Mouse (Mus musculus) erythroid progenitor cell, adult 5-6 weeks (primary cell): ENCODE measurements at regions not wholly inside any gene's neighbourhood (a gene's known extent, or its start where the extent isn't known, plus 50 kb on each side); places are given as distances from the start of the nearest gene placed in this dataset.

ENCODE experiments used
- ATAC-seq: replicated peaks from 2 replicates; pipeline ENCODE4 v1.8.0; 2016; ENCODE audit warnings: moderate number of reproducible peaks, mild to moderate bottlenecking, moderate TSS enrichment, inconsistent platforms; ENCODE audit not compliant: poor library complexity, low FRiP score, severe bottlenecking

DNA sequence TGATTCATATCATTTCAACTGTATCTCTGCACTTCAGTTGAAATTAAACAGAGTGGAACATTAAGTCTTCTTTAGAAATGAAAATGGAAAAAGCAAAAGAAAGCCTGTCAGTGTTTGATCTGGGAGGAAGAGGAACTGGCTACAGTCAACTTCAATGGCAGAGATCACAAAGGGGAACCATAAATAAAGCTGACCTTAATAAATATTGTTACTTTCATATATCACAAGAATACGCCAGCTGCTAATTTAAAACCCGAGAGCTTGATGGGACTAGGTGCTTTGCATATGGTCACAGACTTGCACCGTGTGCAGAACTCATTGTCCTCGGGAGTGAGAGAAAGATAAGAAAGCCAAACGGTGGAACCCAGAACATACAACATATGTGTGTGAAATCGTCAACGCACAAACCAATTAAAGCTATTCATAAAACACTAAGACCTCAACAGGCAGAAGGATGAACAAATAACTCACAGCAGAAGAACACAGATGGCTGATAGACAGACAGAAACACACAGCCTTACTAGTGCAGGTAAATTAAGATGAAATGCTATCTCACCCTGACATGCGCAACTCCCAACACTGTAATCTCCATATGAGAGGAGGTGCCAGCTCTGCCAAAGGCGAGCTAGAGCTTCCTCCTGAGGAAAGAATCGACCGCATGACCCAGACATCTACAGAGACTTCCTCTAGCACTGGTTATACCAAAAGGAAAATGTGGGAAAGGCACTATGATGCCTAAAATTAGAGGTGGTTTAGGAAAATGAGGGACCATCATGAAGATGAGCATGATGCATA lies 189.9 kb downstream of the Hlx start:
- no peak for ATAC-seq

DNA sequence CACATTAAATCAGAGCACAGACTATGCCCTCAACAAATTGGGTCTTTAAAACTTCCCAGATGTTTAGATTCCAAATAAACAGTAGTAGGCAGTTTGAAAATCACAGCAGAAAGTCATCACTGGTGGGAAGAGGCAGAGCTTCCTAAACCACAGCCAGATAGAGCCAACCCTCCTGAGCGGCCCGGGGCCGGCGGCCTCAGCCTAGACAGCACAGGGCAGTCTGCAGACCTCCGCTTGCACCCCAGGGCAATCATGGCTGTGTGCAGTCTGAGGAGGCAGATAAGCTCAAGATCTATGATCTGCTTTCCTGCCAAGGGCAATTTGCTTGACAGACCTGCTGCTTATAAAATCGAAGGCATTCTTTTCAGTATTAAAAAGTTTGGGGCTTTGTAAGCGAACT lies 192.6 kb downstream of the Hlx start:
- no peak for ATAC-seq

GRCm38 (mm10) chr1:184536311-184537200 lies 195.9 kb downstream of the Hlx start:
- no peak for ATAC-seq

- no peak for ATAC-seq
These were observed 196.7 kb downstream of the Hlx start for GRCm38 (mm10) chr1:184535691-184536090.

DNA sequence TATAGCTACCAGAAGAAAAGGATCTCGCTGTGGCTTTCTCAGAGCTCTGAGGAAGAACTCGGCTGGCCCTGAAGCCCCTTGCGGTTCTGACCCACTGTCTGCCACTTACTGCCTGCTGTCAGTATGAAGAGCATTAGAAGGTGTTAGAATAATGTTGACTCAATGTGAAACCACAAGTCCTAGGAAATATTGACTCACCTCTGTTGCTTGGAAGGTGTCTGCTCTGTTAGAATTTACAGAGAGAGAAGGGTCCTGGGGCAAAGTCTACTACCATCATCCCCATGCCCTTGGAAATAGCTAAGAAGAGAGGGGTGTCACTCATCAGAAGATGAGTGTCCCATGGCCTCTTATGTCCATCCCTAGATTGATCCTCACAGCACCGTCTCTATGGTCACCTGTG lies 197.9 kb downstream of the Hlx start:
- ATAC-seq, result no peak

DNA sequence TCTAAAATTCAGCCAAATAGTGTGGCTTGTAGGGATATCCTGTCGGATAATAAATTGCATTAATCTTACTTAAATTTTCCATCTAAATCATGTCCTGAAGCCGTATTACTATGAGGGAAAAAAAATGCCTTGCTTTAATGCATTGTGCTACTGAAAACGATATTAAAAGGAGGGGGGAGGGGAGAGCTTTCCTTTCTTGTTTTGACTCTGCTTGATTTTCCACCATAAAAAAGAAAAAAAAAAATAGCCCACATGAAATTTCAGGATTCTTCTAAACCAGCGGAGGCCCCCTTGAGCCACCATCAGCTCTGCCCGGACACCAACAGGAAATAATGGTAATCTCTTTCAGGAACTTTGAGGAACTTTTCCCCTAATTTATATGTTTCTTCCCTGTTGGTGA lies 198.5 kb downstream of the Hlx start:
- ATAC-seq, result no peak

DNA sequence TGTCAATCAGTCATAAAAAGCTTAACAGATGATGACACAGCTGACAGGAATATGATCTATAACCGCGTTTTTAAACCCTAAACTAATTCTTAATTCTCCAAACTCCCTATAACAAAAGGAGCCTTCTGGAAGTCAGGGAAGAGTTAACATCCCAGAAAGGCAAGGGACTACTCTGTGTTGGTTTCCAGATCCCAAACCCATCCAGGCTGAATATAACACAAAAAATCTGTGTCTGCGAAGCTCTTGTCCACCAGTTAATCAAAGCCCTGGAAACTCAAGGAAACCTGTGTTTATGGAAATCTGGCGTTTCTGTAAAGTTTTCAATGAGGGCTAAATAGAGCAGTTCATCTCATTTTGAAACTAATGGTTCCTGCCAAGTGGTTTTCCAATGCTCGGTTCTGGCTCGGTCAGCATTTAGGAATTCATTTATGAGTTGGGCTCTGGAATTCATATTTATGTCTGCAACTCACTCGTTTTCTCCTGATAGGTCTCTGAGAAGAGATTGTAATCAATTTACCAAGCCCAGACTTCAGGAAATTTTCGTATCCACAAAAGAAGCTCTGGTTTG lies 199.8 kb downstream of the Hlx start:
- ATAC-seq, result no peak

DNA sequence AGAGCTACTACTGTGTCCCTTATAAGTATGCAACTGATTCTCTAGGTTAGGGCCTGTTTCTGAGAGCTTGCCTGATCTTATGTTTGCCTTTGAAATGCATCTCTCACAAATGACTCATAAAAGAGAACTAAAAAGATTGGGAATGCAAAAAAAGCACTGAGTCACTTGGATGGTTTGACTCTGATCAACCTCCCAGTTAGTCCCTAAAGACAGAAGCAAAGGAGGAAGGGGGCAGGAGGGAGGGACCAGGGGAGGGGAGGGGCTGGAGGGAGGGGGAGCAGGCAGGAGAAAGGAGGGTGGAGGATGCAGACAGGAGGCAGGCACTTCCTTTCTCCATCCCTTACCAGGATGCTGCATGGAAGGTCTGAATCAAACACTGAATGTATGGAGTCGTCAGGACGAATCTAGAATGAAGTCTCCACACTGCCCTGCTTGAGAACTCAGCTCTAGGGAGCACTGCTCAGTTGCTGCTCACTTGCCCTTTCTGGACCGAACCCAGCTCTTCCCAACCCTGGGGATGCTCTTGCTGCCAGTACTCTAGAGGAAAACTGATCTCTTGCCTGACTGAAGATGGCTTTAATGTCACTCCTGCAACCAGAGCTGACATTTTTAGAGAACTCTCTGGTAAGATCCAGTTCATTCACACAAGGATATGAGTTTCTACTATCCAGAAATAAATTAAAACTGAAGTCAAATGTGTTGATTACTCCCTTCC lies 201.7 kb downstream of the Hlx start:
- no peak for ATAC-seq

GRCm38 (mm10) chr1:184525740-184526139 lies 206.7 kb downstream of the Hlx start:
- no peak for ATAC-seq

DNA sequence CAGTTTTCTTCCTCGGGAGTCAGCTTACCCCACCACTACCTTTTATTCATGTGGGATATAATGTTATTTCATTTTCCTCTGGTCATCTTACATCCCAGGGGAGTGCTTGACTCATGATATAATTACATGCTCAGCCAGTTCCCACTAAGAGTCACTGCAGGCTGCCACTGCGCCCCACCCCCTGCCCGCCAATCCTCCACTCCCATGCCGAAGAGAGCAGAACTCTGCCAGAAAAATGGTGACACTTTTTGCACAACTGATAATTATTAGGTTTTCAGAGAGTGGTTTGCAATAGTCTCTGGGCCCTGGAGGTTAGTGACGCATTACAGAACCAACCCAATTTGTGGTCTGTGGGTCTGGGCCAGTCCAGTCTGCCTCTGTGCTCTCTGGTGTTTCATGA lies 212.9 kb downstream of the Hlx start:
- no peak for ATAC-seq

- no peak for ATAC-seq
These were observed 227.8 kb downstream of the Hlx start for GRCm38 (mm10) chr1:184504663-184505062.

DNA sequence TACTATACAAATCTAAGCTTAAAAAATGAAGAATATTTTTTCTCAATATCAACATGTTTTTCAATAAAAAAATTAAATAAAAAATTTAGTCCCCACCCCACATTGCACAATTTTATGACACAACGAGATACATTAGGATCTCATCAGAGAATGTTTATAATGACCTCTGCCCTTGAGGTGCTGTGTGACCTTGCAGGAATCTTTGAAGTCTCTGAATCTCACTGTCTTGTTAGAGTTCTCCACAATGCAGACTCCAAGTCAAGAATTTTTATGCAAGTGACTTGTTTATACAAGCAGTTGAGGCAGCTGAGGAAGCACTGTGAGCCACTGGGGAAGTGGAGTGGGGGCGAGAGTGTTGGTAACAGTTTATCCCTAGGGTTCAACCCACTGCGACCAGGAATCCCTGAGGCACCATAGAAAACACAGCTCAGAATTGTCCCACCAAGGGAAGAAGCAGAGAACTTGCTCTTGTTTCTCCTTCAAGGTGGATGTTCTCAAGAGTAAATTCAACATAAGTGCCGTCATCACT lies 228.5 kb downstream of the Hlx start:
- no peak for ATAC-seq

- ATAC-seq, result no peak
These were observed 231.7 kb downstream of the Hlx start for GRCm38 (mm10) chr1:184500702-184501101.

DNA sequence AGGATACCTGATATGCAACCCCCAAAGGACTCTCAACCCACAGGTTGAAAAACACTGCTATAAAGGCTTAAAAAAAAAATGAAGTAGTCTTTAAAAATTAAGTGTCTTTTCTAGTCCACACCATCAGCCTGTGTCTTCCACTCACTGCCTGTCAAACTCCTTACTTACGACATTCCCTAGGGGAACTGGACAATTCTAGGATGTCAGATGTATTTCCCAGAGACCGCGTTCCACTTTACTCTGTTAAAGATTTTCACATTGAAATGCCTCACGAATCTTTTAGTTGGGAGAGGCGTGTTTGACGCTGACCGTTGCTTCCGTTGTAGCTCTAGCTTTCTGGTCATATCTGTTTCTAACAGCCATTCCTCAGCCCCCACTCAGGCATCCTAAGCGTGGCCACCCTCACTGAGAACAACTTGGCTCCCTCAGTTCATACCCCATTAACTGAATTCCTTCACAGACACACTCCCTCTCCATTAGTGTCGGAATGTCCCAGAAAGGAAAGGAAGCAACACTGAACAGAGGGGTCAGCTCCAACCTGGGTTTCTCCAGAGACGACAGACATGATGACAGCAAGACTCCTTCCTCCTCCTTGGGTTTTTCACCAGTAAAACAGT lies 233.4 kb downstream of the Hlx start:
- ATAC-seq, result 0 out of 2 replicates have a peak, but pooled peaks have one; percentile 19

DNA sequence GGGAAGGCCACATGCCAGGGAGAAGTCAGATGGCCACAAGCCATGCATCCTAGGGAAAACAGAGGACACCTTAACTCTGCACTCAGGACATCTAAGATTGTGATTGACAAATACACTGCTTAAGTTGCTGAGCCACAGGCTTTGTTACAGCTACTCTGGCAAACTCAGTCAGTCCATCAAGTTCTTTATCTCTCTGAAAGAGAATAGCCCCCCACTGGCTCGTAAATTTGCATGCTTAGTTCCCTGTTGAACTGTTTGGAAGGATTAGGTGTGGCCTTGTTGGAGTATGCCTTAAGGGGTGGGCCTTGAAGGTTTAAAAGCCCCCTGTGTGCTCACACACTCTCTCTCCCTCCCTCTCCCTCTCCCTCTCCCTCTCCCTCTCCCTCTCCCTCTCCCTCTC lies 235.4 kb downstream of the Hlx start:
- ATAC-seq, result no peak

- no peak for ATAC-seq
These were observed 238.6 kb downstream of the Hlx start for GRCm38 (mm10) chr1:184493811-184494210.

GRCm38 (mm10) chr1:184492115-184492514 lies 240.3 kb downstream of the Hlx start:
- ATAC-seq, result no peak

DNA sequence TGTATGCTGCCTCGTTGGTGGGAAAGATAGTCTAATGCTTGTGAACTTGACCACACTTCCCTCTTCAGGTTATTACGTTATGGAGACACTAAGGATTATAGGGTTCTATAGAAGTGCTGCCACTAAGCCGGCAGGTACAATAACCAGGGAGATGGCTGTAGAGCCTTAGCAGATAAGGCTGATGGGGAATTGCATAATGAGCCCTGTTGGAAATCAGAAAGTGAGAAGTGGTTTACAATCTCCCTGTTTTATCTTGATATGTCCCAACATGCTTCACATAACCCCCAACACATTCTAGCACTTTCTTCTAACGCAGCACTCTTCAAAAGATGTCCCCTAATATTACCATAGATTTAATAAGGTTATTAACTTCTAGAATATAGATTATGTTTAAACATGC lies 241.2 kb downstream of the Hlx start:
- ATAC-seq, result no peak

DNA sequence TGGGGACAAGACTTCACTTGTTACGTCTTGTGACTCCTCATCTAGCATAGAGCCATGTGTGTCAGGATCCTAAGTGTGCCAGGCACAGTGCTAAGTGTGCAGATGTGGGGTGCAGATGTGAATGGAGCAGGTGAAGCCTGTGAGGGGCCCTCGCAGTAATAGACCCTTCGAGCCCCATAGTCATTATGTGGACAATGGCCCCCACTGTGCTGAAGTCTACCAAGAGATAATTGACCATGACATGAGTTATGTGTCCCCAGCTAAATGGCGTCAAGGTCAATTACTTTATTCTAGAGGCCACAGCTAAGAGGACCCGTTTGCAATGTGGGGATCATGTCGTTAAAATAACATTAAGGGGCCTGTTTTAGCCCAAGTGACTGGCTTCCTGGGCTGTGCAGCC lies 245.0 kb downstream of the Hlx start:
- no peak for ATAC-seq

- ATAC-seq, result no peak
These were observed 247.6 kb downstream of the Hlx start for GRCm38 (mm10) chr1:184484801-184485200.
